Comparison of ENCODE assay signal across 8 mouse cellular contexts in the genomic region with DNA sequence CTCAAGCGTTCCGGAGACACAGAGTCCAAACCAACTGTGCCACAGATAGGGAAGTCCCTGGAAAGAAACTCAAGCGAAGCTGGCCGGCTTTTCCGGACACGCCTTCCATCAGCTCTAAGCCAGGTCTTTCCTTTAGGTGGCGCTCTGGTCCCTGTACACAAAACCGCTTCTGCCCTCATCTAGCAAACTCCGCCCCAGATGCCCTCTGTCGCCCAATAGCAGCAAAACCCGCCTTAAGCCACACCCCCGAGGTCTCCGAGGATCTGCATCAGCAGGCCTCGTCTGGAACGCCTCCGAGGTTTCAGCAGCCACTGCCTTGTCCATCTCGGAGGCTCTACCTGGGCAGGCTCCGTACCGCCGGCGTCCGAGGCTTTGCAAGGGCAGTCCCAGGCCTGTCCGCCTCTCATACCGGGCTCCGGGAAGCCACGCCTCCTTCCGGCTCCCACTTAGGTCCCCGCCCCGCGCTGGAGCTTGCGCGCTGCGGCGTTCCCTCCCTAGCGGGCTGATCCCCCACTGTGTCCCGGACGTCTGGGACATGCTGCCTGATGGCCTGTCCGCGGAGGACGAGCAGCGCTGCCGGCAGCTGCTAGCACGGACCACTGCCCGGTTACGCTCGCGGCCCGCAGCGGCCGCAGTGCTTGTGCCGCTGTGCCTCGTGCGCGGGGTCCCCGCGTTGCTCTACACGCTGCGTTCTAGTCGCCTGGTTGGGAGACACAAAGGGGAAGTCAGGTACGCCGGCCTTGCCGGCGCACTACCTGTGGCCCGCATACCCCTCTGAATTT. TPM values are rescaled to one million over a fixed set of nuclear protein-coding genes. Genes with fewer than 3 reads are reported as not detected.
A peak's percentile ranks its signal among the peaks of the same experiment; 100 is the strongest.
DNase-seq lines count a peak whose midpoint lies in the region; ATAC-seq and TF ChIP-seq lines count a peak whose summit lies in the region.

A gene (plus strand): TSS at position 462 of the 782 bp plus-strand sequence.
A gene (plus strand): TSS at position 508 of the 782 bp plus-strand sequence.

- peak within 1 kb of the TSS; percentile 94 for H3K27ac ChIP-seq in embryonic facial prominence, embryonic 14.5 days (replicated peaks; ENCODE audit: low read depth, low read length)
- H3K27ac ChIP-seq in heart, adult 2 months = peak within 1 kb of the TSS; percentile 94
- peak within 1 kb of the TSS; percentile 97 for H3K27ac ChIP-seq in limb, embryonic 13.5 days
- H3K27ac ChIP-seq in midbrain, embryonic 16.5 days (ENCODE audit: low read length) = peak within 1 kb of the TSS; percentile 97

- H3K4me1 ChIP-seq in embryonic facial prominence, embryonic 14.5 days (ENCODE audit: control insufficient read depth, insufficient read depth, low read length) = peaks cover 7% of the 10 kb centered on the region; the same call in 1 of the 2 replicates
- peaks cover 8% of the 10 kb centered on the region for H3K4me1 ChIP-seq in heart, adult 2 months (ENCODE audit: control insufficient read depth, insufficient read depth, low read length)
- peaks cover 17% of the 10 kb centered on the region for H3K4me1 ChIP-seq in limb, embryonic 13.5 days
- H3K4me1 ChIP-seq in midbrain, embryonic 16.5 days (ENCODE audit: control insufficient read depth, insufficient read depth, low read length) = peaks cover 16% of the 10 kb centered on the region

- H3K9me3 ChIP-seq in embryonic facial prominence, embryonic 14.5 days (ENCODE audit: control insufficient read depth, low read length) = no peaks in the 10 kb centered on the region
- H3K9me3 ChIP-seq in limb, embryonic 13.5 days = no peaks in the 10 kb centered on the region
- H3K9me3 ChIP-seq in midbrain, embryonic 16.5 days (replicated peaks; ENCODE audit: control insufficient read depth, low read length, poor library complexity, severe bottlenecking) = no peaks in the 10 kb centered on the region

- intact Hi-C loops in heart, adult 2 months (cut with DNase I) = loop anchor here (1.0 kb wide), 1 partner anchor 12 kb away; a partner anchor contains a TSS

- peak within 1 kb of the TSS; percentile 85 for H3K4me2 ChIP-seq in embryonic facial prominence, embryonic 14.5 days (ENCODE audit: low read depth, low read length)
- peak within 1 kb of the TSS; percentile 86 for H3K4me2 ChIP-seq in limb, embryonic 13.5 days (replicated peaks)
- peak within 1 kb of the TSS; percentile 91 for H3K4me2 ChIP-seq in midbrain, embryonic 16.5 days (ENCODE audit: low read length)

- H3K36me3 ChIP-seq in embryonic facial prominence, embryonic 14.5 days (ENCODE audit: control insufficient read depth, insufficient read depth, low read length) = no peaks in the 10 kb centered on the region
- H3K36me3 ChIP-seq in heart, adult 2 months (ENCODE audit: control insufficient read depth, insufficient read depth, low read length) = no peaks in the 10 kb centered on the region
- H3K36me3 ChIP-seq in limb, embryonic 13.5 days = peaks cover 5% of the 10 kb centered on the region
- H3K36me3 ChIP-seq in midbrain, embryonic 16.5 days (ENCODE audit: control insufficient read depth, insufficient read depth, low read length) = peaks cover 2% of the 10 kb centered on the region; the same call in 1 of the 2 replicates

- H3K27me3 ChIP-seq in embryonic facial prominence, embryonic 14.5 days (replicated peaks; ENCODE audit: control insufficient read depth, insufficient read depth, low read length) = no peaks in the 10 kb centered on the region
- no peaks in the 10 kb centered on the region for H3K27me3 ChIP-seq in heart, adult 2 months (ENCODE audit: control insufficient read depth, insufficient read depth, low read length)
- H3K27me3 ChIP-seq in limb, embryonic 13.5 days = no peaks in the 10 kb centered on the region
- H3K27me3 ChIP-seq in midbrain, embryonic 16.5 days (ENCODE audit: control insufficient read depth, insufficient read depth, low read depth, low read length) = no peaks in the 10 kb centered on the region

- peak; percentile 88 for TF ChIP-seq CTCF in heart, adult 2 months (IDR thresholded peaks at IDR 0.05)

- peak; percentile 93 for ATAC-seq in embryonic facial prominence, embryonic 14.5 days (ENCODE audit: low read depth)
- ATAC-seq in limb, embryonic 13.5 days (ENCODE audit: low FRiP score, low read depth) = peak; percentile 90
- peak; percentile 92 for ATAC-seq in midbrain, embryonic 16.5 days

- H3K79me2 ChIP-seq in heart, adult 2 months (replicated peaks; ENCODE audit: control insufficient read depth, insufficient read depth, low read length) = no peaks in the 10 kb centered on the region

- peak within 1 kb of the TSS; percentile 71 for H3K4me3 ChIP-seq in embryonic facial prominence, embryonic 14.5 days (ENCODE audit: low read depth, low read length)
- H3K4me3 ChIP-seq in heart, adult 2 months = peak within 1 kb of the TSS; percentile 77
- peak within 1 kb of the TSS; percentile 79 for H3K4me3 ChIP-seq in limb, embryonic 13.5 days
- H3K4me3 ChIP-seq in midbrain, embryonic 16.5 days (ENCODE audit: low read depth, low read length) = peak within 1 kb of the TSS; percentile 81

- peak; percentile 100 for DNase-seq in 3T3-L1 (ENCODE audit: low read depth, low spot score)
- peak; percentile 71 to 92 for DNase-seq in adrenal gland, postnatal 4 days (ENCODE audit: low spot score in 2 of 2)
- DNase-seq in embryonic facial prominence, embryonic 14.5 days (ENCODE audit: low spot score) = peak; percentile 99
- DNase-seq in heart, adult 2 months = peak; percentile 95 to 98
- DNase-seq in kidney, adult 8-10 months = peak; percentile 98
- DNase-seq in spleen, postnatal 10 days (ENCODE audit: low spot score in 2 of 2) = peak; percentile 96 to 97

- H3K9ac ChIP-seq in embryonic facial prominence, embryonic 14.5 days (ENCODE audit: low read depth, low read length) = peak within 1 kb of the TSS; percentile 89
- peak within 1 kb of the TSS; percentile 87 for H3K9ac ChIP-seq in heart, adult 2 months (ENCODE audit: low read depth, low read length)
- H3K9ac ChIP-seq in limb, embryonic 13.5 days = peak within 1 kb of the TSS; percentile 93
- H3K9ac ChIP-seq in midbrain, embryonic 16.5 days (ENCODE audit: low read depth, low read length) = peak within 1 kb of the TSS; percentile 93

- peak; percentile 99 for TF ChIP-seq POLR2A in heart, adult 2 months (IDR thresholded peaks at IDR 0.05; ENCODE audit: insufficient read depth, low read depth, low read length)

- WGBS in embryonic facial prominence, embryonic 14.5 days = under 1% methylated on average over 40 of the region's 64 CpGs
- WGBS in heart, adult 2 months = under 1% methylated on average over 64 of the region's 64 CpGs
- WGBS in limb, embryonic 13.5 days = under 1% methylated on average over 64 of the region's 64 CpGs
- WGBS in midbrain, embryonic 16.5 days = under 1% methylated on average over 64 of the region's 64 CpGs

- TF ChIP-seq EP300 in heart, adult 2 months (IDR thresholded peaks at IDR 0.05; ENCODE audit: insufficient read depth, low read depth, low read length) = peak; percentile 52; the same call in 1 of the 2 replicates

RNA-seq across cellular contexts. Expression of the first gene that starts in this region (rescaled TPM):
- 10 to 100 TPM; 21.7 to 21.9 TPM for total RNA-seq in adrenal gland, postnatal 4 days (2021)
- 25.8 and 29.5 TPM in 2 replicates for polyA plus RNA-seq in embryonic facial prominence, embryonic 14.5 days (2014; fragmentation: Nextera tagmentation; extraction: Ambion mirVana)
- total RNA-seq in heart, adult 2 months (2021) = 100 to 1,000 TPM; 136 to 149 TPM
- polyA plus RNA-seq in heart, adult 2 months (2012; rRNA removed) = 46.4 and 61.9 TPM in 2 replicates
- 32.9 and 34.2 TPM in 2 replicates for polyA plus RNA-seq in limb, embryonic 13.5 days (2015; fragmentation: Nextera tagmentation; extraction: Ambion mirVana)
- polyA plus RNA-seq in midbrain, embryonic 16.5 days (2015; fragmentation: Nextera tagmentation; extraction: Ambion mirVana) = 24.5 and 28.8 TPM in 2 replicates

RNA-seq across cellular contexts. Expression of the second gene that starts in this region (rescaled TPM):
- total RNA-seq in adrenal gland, postnatal 4 days (2021) = 1 to 10 TPM; 1.7 to 1.8 TPM
- polyA plus RNA-seq in embryonic facial prominence, embryonic 14.5 days (2014; fragmentation: Nextera tagmentation; extraction: Ambion mirVana) = 1.4 and 1.6 TPM in 2 replicates
- 1 to 10 TPM; 1.0 to 1.7 TPM for total RNA-seq in heart, adult 2 months (2021)
- polyA plus RNA-seq in heart, adult 2 months (2012; rRNA removed) = 11.0 TPM in 2 replicates
- polyA plus RNA-seq in limb, embryonic 13.5 days (2015; fragmentation: Nextera tagmentation; extraction: Ambion mirVana) = 4.5 and 4.7 TPM in 2 replicates
- 6.4 and 6.6 TPM in 2 replicates for polyA plus RNA-seq in midbrain, embryonic 16.5 days (2015; fragmentation: Nextera tagmentation; extraction: Ambion mirVana)

Comparison
In these comparisons a context has a peak if more than half of its experiments do, and no peak if none do; other contexts are left out.
1. Peak in every context shown above with its lines: DNase-seq, ATAC-seq, H3K4me3 ChIP-seq and H3K27ac ChIP-seq.
2. RNA of the first gene that starts in this region (total RNA-seq): 136 to 149 TPM in heart, adult 2 months; 21.7 to 21.9 TPM in adrenal gland, postnatal 4 days; every median in the first group is over 4 times any median in the second.